Mouse (Mus musculus): ENCODE data around the gene Selenom.

The Selenom gene

DNA sequence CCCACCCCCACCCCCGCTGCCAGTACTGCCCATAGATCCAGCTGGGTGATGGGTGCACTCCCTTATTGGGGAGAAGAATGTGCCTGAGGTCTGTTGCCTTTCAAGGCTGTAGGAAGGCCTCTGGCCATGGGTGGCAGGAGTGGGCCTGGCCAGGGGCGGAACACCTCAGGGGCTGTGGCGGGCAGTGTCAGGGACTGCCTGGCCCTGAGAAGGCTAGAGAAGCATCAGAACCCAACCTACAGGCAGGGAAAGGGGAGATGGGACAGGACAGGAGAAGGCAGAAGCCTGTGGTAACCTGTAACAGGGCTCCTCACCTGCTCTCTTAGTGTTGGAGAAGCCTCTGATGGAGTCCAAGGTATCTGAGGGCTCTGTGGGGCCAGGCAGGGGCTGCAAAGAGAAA, 16.2 kb downstream of the Selenom start:
- no peak for DNase-seq (ENCODE audit: low read depth, low spot score)

DNA sequence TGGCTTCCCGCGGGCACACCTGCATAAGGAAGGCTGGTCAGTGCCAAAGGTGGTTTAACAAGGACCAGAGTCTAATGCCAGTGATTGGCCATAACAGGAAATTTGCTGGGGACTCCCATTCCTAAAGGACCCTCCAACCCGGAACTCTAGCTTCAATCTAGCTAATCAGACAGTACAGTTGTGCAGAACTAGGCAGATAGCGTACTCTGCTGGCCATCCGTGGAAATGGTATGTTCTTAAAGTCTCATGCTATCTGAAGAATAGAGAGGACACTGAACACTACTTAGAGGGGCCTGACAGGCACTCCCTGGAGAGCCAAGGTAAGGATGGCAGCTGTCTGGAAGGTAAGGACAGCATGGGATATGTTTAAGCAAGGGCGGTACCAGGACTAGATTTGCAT, 17.1 kb downstream of the Selenom start:
- DNase-seq (ENCODE audit: low read depth, low spot score): peak; percentile 55

DNA sequence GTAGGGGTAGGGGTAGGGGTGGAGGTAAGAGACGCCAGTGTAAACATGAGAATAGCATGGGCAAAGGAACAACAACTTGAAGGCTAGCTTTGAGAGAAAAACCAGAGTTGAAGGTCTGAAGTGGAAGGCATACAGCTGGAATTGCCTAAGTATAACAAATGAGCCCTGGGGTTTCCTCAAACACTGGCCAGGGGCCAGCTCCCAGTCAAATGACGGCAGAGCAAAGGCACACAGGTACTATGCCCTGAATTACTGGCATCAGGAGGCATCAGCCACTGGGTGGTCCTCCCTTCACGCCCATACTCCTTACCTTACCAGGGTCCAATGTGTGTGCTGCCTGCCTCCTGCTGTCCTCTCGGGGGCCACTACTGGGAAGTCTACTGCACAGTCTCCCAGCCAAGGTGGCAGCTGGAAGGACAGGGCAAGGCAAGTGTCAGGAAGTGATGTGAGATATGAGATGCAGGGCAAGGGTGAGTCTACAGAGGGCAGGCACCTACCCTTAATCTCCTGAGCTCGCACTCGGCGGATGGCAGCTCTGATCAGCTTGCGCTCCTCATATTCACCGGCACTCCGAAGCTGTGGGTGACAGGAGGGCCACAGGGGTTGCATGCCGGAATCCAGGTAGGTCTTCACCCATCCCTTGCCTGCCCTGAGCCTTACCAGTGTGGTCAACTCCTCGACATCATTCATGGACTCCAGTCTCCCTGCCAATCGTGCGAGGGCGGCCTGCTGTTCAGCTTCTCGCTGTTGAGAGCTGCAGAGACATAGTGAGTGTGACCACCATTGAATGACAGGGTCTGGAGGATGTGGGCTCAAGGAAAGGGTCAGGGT, 17.8 kb downstream of the Selenom start:
- DNase-seq (ENCODE audit: low read depth, low spot score): no peak

DNA sequence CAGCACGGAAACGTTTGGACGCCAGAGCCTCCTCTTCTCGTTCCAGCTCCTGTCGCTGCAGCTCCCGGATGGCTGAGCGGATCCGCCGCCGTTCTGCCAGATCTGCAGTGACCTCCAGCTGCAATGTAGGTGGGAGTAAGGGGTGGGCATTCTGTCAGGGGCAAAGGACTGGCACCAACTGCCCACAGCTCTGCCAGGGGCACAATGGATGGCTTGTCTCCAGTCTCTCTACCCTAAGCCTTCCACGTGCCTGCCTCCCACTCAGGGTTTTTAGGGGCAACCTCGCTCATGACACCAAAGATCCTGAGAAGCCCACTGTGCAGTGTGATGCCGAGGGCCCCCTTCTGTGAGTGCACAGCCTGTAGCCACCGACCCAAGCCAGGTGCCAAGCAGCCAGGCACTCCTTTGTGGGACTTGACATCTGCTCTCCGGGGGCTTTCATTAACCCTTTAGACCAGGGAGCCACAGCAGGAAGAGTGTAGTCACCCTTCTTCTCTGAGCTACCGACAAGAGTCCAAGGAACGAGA, 19.0 kb downstream of the Selenom start:
- DNase-seq (ENCODE audit: low read depth, low spot score): no peak

DNA sequence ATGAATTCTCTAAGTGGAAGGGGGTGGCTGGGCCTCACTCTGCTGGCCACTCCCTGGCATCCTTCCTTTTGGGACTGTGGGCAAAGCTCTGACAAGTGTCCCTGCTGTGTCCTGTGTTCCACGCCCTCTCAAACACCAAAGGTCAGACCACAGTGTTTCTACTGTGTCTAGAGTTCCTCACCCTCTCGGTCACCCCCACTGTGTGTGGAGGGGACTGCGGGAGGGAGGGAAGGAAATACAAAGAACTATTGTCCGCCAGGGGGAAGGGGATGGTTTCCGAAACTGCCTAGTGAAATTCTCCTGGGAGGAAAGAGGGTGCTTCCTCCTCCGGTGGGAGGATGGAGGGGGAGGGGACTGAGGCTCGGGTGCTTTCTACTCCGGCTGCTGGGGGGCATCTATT, 20.5 kb downstream of the Selenom start:
- DNase-seq (ENCODE audit: low read depth, low spot score): peak; percentile 68

DNA sequence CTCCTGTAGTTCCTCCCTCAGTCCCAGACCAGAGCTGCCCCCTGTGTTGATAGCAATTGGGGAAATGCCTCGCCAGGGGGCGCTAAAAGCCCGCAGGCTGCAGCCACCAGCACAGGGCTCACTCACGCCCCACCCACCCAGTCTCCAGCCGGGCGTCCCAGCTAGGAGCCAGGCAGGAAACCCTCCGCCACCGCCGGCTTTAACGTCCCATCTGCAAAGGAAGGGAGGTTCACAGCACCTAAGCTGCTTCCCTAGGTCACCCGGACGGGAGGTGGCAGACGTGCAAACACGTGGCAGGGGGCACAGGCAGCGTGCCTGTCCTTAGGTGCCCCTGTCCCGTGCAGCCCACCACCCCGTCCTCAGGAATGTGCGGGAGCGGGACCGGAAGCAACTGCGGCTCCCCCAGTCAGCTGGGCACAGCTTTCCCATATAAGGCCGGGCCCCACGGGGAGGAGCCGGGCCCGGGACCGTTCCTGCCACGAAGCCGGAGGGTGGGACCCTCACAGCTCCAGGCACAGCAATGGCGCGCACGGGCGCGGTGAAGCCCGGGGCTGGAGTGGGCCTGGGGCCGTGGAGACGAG, 21.0 kb downstream of the Selenom start:
- peak; percentile 94 for DNase-seq (ENCODE audit: low read depth, low spot score)

DNA sequence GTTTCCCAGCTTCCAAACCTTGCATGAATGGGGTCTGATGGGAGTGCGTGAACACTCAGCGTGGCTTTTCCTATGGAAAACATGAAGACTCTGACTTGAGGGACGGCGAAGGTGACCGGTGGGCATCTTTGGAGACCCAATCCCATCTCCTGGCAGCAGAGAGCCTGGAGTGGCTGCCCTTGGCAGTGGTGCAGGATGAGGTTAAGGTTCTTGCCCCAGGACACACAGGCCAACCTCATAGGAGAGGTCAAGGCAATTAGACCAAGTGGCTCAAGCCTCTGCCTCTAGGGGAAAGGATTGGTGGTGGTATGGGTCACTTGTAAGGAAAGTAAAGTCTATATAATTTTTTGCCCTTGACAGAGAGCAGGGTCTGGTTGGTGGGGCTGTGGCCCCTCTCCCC, 21.6 kb downstream of the Selenom start:
- no peak for DNase-seq (ENCODE audit: low read depth, low spot score)

DNA sequence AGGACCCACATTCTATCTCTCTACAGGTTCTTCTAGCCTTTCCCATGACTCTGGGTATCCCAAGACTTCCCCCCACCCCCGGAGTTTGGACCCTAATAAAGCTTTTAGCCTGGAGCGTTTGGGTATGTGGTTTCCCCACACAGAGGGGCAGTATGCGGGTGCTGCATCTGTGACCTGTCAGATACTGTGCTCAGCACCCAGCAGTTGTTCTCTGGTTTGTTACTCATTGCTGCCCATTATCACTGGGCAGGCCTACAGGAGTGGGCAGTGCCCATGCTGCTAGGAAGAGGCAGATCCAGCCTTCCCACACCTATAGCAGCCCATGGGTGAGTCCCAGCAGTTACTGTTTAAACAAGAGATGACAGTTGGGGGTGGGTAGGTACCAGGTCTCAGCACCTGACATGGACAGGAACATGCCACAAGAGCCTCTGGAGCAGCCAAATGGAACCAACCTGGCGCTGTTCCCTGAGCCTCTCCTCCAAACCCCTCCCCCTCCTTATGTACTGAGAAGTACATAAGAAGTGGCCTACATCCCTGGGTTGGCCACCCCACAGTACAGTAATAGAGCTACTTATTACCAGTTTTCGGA, 22.4 kb downstream of the Selenom start:
- no peak for DNase-seq (ENCODE audit: low read depth, low spot score)

DNA sequence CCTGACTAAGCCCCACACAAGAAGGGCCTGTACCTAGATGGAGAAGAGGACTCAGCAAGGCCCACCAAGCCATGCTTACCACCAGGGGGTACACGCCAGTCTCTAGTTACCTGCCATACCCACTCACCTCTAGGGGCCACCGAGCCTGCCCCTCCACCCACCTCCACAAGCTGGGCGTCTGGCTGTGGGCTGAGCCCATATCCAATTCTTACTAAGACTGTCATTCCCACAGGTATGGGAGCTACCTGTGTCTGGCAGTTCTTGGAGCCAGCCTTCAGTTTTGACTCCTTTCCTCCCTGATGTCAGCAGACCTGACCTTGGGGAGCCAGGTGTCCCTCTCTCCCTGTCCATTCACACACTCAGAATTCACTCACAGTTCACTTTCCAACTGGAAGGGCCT, 23.2 kb downstream of the Selenom start:
- no peak for DNase-seq (ENCODE audit: low read depth, low spot score)

DNA sequence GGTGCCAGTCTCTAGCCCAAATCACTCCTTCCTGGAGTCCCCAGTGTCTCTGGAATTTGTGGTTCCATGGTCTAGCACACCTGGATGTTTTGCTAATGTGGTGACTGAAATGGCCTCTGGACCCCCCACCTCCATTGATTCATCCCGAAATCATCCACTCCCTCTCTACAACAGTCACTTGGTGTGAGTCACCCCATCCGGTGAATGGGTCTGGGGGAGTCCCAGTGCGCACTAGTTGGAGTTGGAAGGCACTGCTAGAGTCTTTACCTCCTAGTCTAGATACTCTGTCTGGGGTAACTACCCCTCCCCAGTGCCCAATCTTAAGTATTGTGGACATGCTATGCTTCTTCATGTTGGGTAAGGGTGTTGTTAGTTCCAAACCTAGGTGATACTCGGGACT, 23.9 kb downstream of the Selenom start:
- no peak for DNase-seq (ENCODE audit: low read depth, low spot score)

DNA sequence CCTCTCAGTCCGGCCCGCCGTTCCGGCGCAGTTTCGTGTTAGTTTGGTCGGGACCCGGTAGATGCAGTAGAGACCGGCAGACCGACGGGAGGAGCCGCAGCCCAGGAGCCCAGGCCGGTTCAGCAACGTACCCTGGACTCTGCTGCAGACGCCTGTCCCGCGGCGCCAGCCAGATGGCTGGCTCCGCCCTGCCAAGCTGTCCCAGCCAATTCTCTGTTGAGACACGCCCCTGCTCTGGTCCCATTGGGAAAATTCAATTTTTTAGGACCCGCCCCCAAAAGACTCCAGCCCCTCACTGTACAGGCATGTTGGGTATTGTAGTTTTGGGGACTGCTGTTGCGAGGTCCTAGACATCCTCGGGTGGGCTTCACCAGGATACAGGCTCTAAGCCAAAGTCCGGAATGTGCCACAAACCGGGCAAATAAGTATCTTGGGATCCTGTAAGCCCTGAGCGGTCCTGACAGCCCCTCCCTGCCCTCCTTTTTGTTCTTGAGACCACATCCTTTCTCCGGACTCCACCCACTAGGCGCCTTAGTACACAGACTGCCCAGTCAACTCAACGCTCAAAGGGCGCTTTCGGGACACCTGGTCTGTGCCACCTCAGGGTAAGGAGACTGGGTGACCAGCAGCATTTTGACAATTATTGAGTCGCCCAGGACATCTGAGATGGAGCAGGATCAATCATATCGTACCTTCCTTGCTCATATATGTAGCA, 24.8 kb downstream of the Selenom start:
- peak; percentile 92 for DNase-seq (ENCODE audit: low read depth, low spot score)

DNA sequence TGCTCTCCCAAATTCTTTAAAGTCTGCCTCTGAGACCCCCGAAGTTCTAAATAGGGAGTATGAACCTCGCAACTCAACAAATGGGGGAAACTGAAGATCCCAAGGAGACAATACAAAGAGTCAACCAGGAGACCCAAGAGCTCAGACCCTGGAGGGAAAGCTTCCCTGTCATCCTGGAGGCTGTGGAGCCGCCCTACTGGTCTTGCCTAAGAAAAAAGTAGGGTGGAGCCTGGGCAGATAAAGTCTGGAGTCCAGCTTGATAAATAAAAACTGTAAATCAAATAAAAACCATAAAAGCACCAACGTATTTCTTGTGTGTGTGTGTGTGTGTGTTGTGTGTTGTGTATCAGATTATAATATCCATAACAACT, 25.3 kb downstream of the Selenom start:
- no peak for DNase-seq (ENCODE audit: low read depth, low spot score)

DNA sequence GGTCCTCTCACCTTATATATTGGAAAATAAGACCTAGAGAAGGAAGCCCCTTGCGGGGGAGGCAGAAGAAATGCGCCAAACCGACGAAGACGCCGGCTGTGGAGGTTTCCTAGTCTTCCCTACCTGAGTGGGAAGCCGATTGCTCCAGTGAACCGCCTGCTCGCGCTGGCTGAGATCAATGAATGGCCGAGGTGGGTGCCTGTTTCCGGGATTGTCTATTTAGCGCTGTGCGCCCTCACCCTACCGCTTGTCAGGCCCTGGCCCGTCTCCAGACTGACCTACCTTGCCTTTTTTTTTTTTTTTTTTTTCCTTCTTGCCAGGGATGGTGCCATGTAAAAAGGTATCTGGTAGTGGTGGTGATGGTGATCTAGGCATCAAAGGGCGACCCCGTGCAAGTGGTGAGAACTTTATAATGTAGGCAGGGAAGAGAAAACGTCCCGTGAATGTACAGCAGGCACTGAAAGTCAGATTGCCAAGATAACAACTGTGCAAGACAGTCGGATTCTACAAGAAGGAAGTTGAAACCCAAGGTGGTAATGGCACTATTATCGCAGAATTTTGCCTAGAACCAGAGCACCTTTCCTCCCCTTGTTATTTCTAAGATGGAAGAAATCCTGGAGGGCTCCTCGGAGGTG, 26.1 kb downstream of the Selenom start, which contains the start of gene Smtn:
Smtn (minus strand) TSS at position 162 of the 635 bp plus-strand sequence.
- DNase-seq (ENCODE audit: low read depth, low spot score): no peak

DNA sequence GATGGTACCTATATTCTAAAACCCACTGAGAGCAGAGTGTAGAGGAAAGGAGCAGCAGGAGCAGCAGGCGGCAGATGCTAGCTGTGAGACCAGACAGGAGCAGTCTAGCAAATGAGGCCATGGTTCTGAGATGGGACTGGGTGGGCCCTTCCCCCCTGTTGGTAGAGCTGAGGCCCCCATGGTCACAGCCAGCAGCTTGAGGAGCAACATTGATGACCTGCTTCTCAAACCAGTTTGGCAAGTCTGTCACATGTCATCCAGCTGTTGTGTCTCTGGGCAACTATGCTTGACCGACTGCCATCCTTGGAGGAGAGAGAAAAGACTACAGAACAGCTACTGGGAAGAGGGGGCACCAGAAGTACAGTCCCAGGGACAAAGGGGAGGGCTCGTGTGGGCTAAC, 27.4 kb downstream of the Selenom start:
- DNase-seq (ENCODE audit: low read depth, low spot score): no peak

DNA sequence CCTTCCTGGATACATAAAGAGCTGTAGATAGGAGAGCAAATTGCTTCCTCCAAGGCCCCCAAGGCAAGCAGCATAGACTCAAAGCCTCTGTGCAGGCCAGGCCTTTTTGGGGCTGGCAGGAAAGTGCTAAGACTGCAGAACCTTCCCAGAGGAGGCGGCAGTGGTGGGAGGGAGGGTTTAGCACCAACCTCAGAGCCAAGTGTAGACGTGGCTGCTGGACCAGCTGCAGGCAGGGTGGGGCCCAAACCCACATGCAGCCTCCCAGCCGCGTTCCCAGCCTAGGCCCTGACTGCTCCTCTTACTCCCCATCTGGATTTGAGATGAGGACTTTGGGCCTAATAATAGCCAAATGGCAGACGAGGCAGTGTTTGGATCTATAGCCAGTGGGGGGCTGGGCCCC, 28.5 kb downstream of the Selenom start:
- DNase-seq (ENCODE audit: low read depth, low spot score): no peak

DNA sequence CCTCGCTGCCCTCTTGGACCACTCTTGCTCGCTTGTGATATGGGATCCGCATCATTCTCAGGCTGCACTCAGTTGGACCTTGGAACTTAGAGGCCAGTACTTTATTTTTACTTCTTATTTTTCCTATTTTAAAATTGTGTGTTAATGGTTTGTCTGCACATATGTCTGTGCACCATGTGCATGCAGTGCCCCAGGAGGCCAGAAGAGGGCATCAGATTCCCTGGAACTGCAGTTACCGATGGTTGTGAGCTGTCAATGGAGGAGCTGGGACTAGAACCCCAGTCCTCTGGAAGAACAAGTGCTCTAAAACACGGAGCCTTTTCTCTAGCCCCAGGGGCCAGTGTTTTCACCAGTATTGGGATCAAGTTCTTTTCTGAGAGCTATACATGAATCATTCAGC, 29.9 kb downstream of the Selenom start:
- DNase-seq (ENCODE audit: low read depth, low spot score): no peak

DNA sequence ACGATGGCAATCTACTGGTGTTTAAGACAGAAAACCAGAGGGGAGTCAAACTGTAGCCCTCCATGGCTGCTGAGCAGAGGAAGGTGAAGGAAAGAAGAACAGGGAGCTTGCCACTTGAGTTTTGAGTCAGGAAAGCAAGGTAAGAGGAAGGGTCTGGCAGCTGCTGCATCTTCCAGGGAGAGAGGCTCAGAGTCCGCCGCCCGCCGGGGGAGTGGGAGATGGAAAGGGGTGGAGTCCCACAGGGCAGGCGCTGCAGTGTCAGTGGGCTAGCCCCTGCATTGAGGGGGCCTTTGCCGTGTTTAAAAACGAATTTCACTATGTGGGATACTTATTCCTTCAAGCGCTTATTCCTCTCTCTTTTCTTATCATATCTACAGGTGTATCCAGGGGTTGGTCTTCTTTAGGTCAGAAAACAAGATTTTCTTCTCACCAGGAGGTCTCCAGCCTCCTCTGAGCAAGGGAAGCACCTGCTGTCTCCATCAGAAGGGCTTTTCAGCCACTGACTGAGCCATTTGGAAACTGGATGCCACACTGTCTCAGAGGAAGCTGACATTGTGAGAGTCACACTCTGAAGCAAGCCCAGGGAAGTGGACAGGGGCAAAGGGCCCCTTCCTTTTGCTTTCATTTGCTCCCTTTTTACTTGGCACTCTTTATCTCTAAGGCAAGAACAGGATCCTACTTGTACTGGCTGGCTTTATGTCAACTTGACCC, 31.2 kb downstream of the Selenom start:
- DNase-seq (ENCODE audit: low read depth, low spot score): no peak

DNA sequence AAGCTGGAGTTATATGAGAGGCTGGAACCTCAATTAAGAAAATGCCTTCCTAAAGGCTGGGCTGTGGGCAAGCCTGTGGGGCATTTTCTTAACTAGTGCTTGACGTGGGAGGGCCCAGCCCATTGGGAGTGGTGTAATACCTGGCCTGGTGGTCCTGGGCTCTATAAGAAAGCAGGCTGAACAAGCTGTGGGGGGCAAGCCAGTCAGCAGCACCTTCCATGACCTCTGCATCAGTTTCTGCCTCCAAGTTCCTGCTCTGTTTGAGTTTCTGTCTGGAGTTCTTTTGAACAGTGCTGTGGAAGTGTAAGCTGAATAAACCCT, 31.7 kb downstream of the Selenom start:
- no peak for DNase-seq (ENCODE audit: low read depth, low spot score)

DNA sequence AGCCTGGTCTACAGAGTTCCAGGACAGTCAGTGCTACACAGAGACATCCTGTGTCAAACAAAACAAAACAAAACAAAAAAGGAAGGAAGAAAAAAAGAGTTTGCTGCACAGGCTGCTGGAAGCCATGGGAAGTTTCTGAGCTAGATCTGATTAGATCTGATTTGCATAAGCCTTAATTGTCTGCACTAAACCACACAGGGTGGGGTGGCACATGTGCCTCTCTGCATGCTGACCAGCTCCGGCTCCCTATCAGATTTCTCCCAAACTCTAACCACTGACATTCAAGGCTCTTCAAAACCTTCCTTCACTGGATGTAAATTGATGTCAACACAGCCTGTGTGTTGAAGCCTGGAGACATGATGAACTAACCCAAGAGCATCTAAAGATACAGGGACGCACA, 32.6 kb downstream of the Selenom start:
- DNase-seq (ENCODE audit: low read depth, low spot score): no peak

DNA sequence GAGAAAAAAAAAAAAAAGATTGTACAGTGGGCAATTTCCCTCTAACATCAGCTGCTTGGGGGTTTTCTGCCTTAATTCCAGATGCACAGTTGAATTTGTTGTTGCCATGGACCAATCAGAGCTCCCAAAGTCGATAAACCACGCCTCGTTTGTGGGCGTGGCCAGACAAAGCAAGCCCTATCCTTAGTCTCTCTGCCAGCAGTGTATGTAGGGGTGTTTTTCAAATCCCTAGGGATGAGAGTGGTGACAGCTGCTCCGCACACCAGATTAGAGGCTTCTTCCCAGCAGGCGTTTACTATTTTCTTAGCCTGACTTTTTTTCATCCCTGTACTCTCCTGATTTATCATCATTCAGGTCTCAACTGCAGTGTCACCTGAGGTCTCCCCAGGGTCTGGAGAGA, 33.5 kb downstream of the Selenom start:
- peak; percentile 83 for DNase-seq (ENCODE audit: low read depth, low spot score)

All from ES-CJ7 (cell line).